Mouse (Mus musculus): ENCODE data around the gene Gm49510.

Gene Gm49510

DNA sequence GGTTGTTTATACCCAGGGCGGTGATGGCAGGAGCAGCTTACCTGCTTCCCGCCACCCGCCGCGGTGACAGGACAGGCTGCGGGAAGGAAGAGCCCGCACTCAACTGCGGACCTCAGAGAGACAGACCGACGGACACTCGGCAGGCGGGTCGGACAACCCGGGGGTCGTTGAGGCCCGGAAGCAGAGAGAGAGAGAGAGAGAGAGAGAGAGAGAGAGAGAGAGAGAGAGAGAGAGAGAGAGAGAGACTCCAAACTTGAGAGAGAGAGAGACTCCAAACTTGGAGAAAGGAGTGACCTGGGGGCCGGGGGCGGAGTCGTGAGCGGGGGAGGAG, at the start of gene Gm49510:
Gene Gm49510 (plus strand): TSS at position 259 of the 331 bp plus-strand sequence.
- no peak for DNase-seq (ENCODE audit: low read depth)

DNA sequence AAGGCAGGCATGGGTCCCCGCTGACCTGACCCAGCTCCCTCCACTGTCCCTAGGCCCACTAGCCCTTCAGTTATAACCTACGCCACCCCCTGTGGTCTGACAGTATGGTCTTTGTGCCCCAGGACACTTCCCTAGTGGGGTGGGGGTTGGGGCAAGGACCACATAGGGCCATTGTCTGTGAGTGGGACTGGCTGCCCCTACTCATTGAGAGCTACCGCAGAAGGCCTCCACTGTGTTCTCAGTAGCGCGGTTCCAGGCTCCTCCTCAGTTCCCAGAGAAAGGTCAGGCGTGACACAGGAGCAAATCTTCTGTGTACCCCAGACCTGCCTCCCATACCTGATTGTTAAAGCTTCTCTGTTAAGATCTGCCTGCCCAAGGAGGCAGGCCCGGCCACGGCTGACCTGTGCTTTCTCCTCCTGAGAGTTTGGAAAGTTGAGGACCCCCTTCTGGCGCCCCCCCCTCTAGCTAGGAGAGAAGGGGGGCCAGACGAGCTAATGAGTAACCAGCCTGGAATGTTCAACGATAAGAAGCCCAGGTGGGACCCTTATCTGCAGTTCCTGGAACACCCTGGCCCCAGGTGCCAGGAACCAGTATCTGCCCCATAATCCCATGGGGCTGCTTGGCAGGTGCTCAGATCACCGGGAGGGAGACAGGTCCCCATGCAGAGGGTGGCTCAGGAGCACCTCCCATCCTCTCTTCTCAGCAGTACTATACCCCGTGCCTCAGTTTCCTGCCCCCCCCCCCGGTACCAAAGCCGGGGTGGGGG, 49.2 kb upstream of the Gm49510 start:
- no peak for DNase-seq (ENCODE audit: low read depth)

DNA sequence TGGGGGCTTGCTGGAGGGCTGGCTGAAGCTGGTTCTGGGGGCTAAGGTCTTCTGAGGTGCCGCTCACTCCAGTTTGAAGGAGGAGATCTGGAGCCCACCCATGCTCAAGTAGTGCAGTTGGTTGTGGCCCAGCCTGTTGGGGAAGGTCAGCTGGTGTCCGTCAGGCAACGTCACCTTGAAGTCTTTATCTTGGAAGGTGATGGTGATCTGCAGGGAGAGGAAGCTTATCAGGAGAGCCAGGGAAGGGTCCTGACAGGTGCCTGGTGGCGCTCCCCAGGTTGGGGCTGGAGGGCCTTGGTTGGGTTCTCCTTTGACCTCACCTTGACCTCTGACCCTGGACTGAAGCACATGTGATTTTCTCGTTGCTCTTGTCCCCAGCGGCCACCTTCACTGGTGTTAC, 48.5 kb upstream of the Gm49510 start:
- DNase-seq (ENCODE audit: low read depth), result no peak

DNA sequence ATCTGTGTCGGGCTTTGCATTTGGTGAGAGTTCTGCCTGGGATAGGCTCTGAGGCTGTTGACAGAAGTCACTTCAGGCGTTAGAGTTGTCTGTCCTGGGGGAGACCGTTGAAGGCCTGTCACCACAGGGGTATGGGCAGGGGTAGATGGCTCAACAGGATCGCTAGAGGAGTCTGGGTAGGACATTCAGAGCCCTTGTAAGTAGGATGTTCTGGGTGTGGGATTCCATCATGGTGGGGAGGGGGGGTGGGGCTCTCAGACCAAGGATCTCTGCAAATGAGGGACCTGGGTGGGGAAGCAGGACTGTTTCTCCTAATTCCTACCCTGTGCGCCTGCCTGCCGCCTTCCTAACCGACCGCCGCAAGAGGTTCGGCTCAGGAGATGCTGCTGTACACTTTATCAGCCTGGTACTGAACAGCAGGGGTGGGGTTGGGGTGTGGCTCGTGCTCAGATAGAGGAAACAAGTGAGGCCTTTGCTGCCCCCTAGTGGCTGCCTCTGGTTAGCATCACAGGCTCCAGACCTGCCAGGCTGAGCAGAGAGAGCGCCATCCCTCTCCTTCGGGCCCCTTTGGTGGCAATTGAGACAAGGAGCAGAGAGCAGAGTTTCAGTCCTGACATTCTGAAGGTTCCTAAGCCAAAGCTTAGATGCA, 47.8 kb upstream of the Gm49510 start:
- DNase-seq (ENCODE audit: low read depth), result peak; percentile 94

DNA sequence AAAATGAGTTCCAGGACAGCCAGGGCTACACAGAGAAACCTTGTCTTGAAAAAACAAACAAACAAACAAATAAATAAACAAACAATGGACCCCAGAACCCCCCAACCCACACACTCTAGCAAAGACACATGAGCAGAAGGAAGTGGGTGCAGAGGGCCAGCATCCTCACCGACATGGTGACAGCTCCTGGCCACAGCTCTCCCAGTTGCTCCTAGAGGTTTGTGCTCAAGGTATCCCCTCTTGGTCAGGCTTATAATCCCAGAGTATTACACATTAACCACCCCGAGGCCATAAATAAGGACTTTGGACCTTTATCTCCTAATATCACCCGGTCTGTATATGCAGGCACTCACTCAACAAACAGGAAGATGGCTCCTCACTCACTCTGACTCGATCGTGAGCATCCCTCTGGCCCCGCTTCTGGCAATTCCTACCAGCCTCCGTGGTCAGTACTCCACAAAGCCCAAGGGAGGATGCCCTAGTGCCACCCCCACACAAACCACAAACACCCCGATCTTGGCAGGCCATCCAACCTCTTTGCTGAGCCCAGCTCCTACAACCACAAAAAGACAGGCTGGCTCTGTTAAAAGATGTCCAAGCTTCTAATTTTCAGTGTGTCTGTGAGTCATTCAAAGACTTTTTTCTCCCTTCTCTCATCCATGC, 44.0 kb upstream of the Gm49510 start, which contains the start of gene Lgals2:
Gene Lgals2 (minus strand): TSS at position 227 of the 663 bp plus-strand sequence.
- no peak for DNase-seq (ENCODE audit: low read depth)

DNA sequence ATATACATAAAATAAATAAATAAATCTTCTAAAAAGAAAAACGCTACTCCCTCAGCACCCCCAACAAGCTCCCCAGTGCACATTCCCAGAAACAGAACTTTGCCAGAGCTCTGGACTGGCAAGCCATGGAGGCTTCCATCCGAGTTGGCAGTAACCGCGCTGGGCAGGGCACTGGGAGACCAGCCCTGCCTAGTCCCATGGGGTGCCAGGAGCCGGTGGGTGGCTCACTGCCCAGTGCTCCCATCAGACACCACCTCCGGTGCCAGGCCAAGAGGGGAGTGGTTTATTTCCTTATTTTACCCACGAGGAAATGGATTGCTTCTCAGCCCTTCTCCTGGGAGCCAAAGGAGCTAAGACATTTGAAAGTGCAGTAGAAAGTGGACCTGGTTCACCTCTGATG, 42.5 kb upstream of the Gm49510 start:
- no peak for DNase-seq (ENCODE audit: low read depth)

DNA sequence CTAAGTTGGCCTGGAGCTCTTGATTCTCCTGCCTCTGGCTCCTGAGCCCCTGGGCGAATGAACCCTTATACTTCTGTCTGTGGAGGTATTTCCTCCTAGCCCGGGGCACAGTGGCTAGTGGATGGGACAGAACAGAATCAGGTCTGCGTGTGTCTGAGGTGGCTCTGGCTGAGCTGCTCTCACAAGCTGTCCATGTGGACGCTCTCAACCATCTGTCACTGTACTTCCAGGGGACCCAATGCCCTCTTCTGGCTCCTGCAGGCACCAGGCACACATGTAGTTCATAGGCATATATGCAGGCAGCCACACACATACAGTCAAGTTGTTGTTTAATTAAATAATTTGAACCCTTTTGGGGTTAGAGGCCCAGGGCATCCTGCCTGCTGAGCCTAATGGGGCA, 40.2 kb upstream of the Gm49510 start:
- DNase-seq (ENCODE audit: low read depth), result no peak

DNA sequence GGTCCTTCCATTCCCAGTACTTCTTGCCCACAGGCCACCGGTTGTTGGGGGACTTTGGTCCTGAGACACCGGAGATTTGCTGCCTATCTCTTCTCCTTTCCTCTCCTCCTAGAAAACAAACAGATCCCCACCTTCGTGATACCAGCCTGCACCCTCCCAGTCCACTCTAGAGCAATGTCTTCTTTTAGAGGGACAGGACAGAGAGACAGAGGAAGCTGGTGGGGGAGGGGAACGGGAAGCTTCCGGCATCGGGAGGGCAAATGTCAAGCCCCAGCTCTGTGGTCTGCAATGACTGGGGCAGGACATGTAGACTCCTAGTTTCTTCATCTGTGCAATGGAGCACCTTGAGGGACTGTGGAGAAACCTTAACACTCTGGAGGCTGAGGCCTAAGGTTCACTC, 39.8 kb upstream of the Gm49510 start:
- DNase-seq (ENCODE audit: low read depth), result peak; percentile 49

DNA sequence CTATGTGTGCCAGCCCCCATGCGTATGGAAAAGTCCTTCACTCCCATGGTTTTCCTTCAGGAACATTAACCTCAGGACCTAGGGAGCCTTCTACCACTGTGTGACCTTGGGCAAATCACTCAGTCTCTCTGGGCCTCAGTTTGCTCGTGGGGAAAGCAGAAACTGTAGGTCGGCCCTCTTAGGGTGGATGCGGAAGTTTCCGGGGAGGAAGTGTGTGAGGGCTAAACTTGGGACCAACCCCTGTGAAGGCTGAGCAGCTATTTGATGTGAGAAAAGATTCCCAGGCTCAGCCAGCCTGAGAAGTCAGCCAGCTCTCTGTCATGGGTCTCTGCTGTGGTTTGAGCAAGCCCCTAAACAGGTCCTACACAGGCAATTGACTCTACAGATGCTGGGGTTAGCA, 37.2 kb upstream of the Gm49510 start:
- no peak for DNase-seq (ENCODE audit: low read depth)

DNA sequence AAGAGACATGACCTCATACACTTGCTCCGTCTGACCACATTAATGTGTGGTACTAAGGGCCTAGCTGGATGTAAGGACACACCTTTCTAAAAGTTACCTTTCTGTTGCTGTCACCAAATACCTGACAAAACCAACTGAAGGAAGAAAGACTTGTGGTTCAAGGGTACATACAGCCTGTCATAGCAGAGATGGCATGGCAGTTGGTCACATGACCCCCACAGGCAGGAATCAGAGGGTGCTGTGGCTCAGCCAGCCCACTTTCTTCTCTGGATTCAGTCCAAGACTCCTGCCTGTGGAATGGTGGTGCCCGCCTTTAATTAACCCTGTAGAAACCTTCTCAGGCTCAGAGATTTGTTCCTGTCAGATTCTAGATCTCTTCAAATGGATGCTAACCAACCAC, 36.3 kb upstream of the Gm49510 start:
- DNase-seq (ENCODE audit: low read depth), result no peak

DNA sequence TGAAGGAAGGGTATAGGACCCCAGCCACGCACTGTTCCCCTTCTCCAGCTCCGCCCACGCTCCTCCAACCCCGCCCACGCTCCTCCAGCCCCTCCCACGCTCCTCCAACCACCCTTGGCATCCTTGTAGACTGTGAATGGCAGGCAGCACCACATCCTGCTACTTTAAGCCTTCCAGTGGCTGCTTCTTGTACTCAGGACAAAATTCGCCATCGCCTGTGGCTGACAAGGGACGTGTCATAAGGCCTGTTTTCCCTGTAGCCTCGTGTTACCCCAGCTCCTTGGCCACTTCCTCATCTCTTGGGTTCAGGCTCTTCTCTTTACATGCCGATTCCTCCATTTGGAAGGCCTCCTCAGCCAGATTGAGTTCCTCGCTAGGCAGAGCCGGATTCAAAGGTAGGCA, 35.6 kb upstream of the Gm49510 start:
- DNase-seq (ENCODE audit: low read depth), result no peak

DNA sequence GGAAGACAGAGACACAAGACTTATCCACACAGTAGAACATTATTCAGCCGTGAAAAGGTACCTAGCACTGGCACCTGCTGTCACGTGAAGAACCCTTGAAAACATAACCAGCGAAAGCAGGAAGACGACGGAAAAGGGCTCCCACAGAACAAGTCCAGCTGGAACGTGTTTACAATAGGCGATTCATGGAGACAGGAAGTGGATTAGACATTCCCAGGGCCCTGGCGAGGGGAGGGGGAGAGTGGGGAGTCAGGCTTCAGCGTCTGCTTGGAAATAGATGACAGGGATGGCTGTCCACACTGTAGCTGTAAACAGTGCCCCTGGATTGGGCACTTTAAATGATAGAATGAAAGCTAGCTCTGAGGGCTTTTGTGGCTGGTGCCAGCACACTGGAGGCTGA, 31.1 kb upstream of the Gm49510 start:
- DNase-seq (ENCODE audit: low read depth), result no peak

DNA sequence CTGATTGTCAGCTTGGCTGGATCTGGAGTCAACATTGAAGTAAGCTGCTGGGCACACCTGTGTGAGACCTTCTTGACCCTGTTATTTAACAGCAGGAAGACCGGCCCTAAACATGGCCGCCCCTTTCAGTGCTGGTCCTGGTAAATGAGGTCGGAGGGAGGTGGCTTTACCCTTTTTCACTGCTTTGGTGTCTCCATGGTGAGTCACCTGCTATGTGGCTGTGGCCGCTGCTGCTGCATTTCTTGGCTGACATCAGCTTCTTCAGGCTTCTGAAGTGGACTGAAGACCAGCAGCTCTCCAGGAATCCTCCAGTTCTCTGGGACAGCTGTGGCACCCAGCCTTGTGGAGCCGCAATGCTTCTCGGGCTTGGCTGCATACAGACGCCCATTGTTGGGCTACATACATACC, 30.6 kb upstream of the Gm49510 start:
- DNase-seq (ENCODE audit: low read depth), result no peak

DNA sequence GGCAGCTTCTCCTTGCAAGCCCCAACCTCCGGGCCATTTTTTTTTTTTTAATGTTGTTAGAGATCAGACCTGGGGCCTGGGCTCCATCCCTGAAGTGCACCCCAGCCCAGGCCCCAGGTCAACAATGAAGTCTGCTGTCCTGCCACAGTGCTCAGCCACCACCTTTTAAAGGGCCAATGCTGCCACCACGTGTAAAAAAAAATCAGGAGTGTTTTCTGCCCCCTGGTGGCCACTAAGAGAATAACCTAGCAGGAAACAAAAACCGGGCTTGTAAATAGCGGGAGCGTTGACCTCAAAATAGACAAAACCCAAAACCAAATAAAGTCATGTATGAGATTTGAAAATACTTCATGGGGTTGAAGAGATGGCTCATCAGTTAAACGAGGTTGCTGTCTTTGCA, 29.7 kb upstream of the Gm49510 start:
- peak; percentile 83 for DNase-seq (ENCODE audit: low read depth)

DNA sequence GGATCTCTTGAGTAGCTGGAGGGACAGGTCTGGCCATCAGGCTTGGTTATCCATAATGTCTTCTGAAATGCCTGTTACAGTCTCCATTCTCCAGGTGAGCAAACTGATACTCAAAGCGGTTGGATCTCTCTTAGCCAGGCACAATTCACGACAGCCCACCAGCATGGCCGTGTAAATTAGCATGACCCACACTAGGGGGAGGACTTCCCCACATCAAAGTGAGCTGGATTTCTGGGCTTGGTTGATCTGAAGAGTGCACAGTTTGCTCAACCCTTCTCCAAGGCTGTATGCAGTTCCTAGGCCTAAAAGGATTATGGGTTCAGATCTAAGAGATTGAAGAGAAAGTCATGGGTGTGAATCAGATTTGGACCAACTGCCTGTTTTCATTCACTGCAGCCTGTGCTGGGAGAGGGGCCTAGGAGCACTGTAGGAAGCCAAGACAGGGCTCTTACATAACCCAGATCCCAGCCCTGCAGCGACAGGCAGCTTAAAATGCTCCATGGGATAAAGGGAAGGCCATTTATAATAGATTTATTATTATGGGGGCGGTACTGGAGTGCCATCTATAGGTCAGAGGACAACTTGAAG, 27.4 kb upstream of the Gm49510 start:
- no peak for DNase-seq (ENCODE audit: low read depth)

DNA sequence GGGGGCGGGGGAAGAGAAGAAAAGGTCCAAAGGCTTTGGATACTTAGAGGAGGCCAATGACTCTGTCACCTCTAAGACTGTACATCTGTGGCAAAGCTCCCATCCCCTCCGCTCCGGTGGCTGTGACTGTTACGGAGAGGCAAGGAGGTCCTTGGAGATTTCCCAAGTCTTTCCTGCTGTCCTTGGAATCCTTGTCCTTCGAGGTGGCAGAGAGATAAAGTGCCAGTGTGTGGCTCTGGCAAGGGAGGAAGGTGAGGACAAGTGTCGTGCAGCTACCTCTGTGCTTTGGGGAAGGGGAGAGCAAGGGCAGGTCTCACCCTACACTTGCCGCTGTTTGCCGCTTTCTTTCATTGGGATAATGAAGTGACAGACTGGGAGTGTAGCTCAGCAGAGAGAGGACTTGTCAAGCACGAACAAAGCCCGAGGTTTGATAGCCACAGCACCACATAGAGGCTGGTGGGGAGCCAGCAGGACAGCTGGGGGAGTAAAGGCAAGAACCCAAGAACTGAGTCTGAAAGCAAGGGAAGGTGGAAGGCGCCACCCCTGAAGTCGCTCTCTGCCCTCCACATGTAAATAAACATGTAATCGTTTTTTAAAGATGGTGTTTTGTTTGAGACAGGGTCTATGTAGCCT, 25.5 kb upstream of the Gm49510 start:
- no peak for DNase-seq (ENCODE audit: low read depth)

DNA sequence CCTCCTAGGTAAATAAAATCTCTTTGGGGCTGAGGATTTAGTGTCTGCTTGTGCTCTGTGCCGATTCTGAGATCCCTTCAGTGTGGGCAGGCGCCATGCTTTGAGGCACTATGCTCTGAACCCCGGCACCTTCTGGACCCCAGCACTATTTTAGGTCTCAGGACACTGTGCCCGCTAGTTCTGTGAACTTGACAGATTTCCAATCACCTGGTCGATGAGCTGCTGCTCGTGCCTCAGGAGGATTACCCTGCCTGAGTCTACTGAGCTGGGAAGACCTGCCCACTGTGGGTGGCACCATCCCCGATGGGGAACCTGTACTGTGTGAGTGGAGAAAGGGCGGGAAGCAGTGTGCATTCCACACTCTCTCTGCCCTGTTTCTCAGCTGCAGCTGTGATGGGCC, 24.5 kb upstream of the Gm49510 start:
- DNase-seq (ENCODE audit: low read depth), result no peak

DNA sequence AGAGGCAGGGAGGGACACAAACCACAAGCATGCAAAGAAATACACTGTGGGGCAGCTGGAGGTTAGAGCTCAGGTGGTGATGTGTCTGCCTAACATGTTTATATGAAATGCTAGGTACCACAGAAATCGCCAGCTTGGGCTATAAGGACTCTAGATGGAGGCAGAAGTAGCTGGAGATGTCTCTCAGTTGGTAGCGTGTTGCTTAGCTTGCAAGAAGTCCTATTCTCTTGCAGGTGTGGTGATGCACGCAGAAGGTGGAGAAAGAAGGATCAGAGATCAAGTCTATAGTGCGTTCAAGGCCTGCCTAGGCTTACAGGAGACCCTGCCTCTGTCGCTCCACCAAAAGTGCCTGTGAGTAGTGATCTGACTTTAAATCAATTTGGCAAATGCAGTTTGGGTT, 23.9 kb upstream of the Gm49510 start:
- no peak for DNase-seq (ENCODE audit: low read depth)

DNA sequence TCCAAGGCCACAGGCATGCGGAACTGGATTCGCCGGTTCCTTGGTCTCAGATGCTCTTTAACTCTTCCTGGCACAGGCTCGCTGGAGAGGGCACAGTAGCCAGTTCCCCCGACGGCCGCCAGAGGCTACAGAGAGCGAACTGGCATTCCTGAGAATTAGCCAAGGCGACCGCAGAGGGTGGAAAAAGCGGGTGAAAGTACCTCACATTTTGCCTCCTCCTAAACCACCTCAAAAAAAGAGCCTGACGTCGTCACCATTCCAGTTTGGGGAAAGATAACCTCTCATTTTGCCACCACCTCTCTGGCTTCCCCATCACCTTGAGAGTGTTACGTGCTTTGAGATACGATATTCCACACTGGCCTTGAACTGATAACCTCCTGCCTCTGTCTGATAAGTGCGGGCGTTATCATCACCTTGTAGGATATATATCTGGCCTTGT, 23.2 kb upstream of the Gm49510 start:
- peak; percentile 73 for DNase-seq (ENCODE audit: low read depth)

DNA sequence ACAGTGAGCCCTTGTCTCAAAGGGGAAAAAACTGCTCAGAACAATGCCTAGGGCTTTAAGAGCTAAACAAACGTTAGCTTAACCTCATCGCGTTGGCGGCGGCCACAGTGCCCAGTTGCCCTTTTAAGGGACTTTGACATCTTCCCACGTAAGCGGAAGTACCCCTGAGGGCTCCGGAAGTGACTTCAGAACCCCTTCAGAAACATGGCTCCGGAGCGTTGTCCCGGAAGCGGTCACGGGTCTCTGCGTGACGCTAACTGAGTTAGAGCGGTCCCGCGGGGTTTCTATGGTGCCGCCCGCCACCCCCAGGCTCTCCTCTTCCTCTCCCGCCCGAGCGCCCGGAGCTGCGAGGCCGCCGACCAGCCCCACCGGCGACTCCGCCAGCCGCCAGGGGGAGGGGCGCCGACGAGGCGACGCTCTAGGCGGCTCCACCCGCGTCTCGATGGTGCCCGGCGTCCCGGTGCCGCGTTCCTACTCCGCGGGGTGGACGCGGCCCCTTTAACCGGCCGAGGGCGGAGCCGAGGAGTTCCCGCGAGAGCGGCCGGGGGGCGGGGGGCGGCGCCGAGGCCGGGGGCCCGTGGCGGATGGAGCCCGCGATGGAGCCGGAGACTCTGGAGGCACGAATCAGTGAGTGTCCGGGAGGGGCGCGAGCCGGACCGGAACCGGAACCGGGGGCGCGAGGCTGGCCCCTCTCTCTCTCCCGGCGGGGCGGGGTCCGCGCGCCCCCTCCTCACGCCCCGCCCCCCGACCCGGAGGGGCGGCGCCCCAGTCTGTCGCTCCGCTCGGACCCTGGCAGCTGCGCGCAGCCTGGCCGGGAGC, 22.3 kb upstream of the Gm49510 start, which contains the start of gene Gga1:
Gene Gga1 (plus strand): TSS at position 200 of the 819 bp plus-strand sequence.
- DNase-seq (ENCODE audit: low read depth), result peak; percentile 98

DNA sequence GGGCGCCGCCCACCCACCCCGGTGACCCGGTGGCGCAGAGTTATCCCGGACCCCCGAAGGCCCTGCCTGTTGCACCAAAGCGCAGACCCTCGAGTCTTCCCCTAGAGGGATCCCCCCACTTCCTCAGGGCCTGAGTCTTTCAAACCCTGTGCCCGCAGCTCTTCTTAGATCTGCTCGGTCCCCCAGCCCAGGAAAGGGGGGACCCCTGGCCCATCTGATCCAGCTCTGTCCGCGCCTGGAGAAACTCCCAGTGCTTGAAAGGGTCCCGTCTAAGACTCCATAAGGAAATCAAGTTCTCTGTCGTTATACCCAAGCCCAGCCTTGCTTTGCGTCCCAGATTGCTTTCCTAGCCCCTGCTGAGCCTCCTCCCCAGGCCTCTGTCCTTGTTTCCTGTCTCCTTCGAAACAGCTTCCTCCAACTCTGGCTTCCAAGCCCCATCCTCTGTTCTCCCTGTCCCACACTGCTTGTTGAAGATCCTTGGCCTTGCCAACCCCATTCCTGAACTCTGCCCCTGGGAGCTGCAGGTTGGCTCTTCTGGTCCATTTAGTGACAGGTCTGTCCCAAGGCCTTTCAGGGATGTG, 21.6 kb upstream of the Gm49510 start:
- DNase-seq (ENCODE audit: low read depth), result peak; percentile 45
